In the genomic region with DNA sequence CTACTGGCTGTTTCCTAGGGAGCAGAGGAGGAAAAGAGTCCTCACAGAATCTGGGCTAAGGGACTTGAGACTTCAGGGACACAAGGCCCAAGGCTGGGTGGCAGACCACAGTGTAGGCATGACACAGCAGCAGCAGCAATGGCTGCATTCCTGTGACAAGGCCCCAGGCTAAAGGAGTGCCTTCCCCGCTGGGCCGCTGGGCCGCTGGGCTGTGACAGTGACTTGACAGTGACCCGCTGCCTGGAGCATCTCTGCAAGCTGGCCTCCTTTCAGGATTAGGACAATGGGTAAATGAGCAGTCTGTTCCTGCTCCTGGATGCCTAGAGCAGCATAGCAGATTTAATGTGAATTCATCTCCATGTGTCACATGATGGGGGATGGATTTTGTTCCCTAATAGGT, we compare ENCODE assay signal across 11 mouse cellular contexts. TPM values are rescaled to one million over a fixed set of nuclear protein-coding genes. Genes with fewer than 3 reads are reported as not detected.
DNase-seq lines count a peak whose midpoint lies in the region; ATAC-seq lines count a peak whose summit lies in the region.
"Had no signal": no experiment of that assay in that cellular context is flagged by ENCODE, and none has a peak within 500 bp of the region (broad histone marks: within the 10 kb centered on the region; RNA-seq: fewer than 3 reads in every experiment).

No protein-coding gene starts in this region.

- H3K4me3 ChIP-seq in megakaryocyte, embryonic 14.5 days (replicated peaks) = peak overlapping the region; percentile 72

- peak; percentile 52 for DNase-seq in cerebellum, adult 9-11 months
- no peak for DNase-seq in cerebellum, postnatal 4 days (ENCODE audit: low spot score in 2 of 2)
- DNase-seq in left cerebral cortex, adult 11 months (ENCODE audit: low spot score) = no peak
- DNase-seq in left cerebral cortex, postnatal 25 days (ENCODE audit: low spot score in 2 of 2) = no peak
- DNase-seq: kidney, adult 2 months; lung, postnatal 36 days; thymus, postnatal 36 days had no signal

- no peaks in the 10 kb centered on the region for H3K9me3 ChIP-seq in megakaryocyte, embryonic 14.5 days

- peaks cover 2% of the 10 kb centered on the region for H3K36me3 ChIP-seq in megakaryocyte, embryonic 14.5 days (replicated peaks; ENCODE audit: low read length)

- ATAC-seq in megakaryocyte, adult 5-6 weeks (ENCODE audit: poor library complexity, severe bottlenecking) = no peak
- 0 out of 2 replicates have a peak, but pooled peaks have one; percentile 9 for ATAC-seq in megakaryocyte progenitor cell, adult 5-6 weeks (replicated peaks; ENCODE audit: poor library complexity)
- ATAC-seq in monocyte, adult 5-6 weeks (replicated peaks; ENCODE audit: insufficient number of reproducible peaks, low FRiP score, low TSS enrichment, poor library complexity, severe bottlenecking) = no peak

- intact Hi-C loops in left cerebral cortex, postnatal 25 days (cut with DNase I) = no loop called here

- H3K4me1 ChIP-seq in megakaryocyte, embryonic 14.5 days = peaks cover 81% of the 10 kb centered on the region

- H3K27me3 ChIP-seq in megakaryocyte, embryonic 14.5 days (replicated peaks) = no peaks in the 10 kb centered on the region

RNA-seq across cellular contexts. Expression of a gene that starts 2.9 kb away (rescaled TPM):
- 3,942 and 9,172 TPM in 2 replicates for polyA plus RNA-seq in megakaryocyte, embryonic 14.5 days (2012; ENCODE audit: insufficient read depth, low replicate concordance)
- total RNA-seq in megakaryocyte, adult 5-6 weeks (2015) = 259 and 303 TPM in 2 replicates
- 375 and 378 TPM in 2 replicates for total RNA-seq in megakaryocyte, adult 5-6 weeks (2017)
- total RNA-seq in megakaryocyte progenitor cell, adult 5-6 weeks (2015) = 253 and 271 TPM in 2 replicates
- total RNA-seq in megakaryocyte progenitor cell, adult 5-6 weeks (2017) = 358 and 365 TPM in 2 replicates
- total RNA-seq in monocyte, adult 5-6 weeks (2017) = 250 to 253 TPM (median 251 TPM) in 3 replicates
- 100 to 1,000 TPM; 504 to 528 TPM for total RNA-seq in left cerebral cortex, postnatal 25 days (2021)

RNA-seq across cellular contexts. Expression of a gene that starts 4.5 kb away (rescaled TPM):
- polyA plus RNA-seq in megakaryocyte, embryonic 14.5 days (2012; ENCODE audit: insufficient read depth, low replicate concordance) = 147 and 260 TPM in 2 replicates
- 70.2 and 70.7 TPM in 2 replicates for total RNA-seq in megakaryocyte, adult 5-6 weeks (2015)
- total RNA-seq in megakaryocyte, adult 5-6 weeks (2017) = 58.4 and 69.2 TPM in 2 replicates
- 93.3 and 99.5 TPM in 2 replicates for total RNA-seq in megakaryocyte progenitor cell, adult 5-6 weeks (2015)
- total RNA-seq in megakaryocyte progenitor cell, adult 5-6 weeks (2017) = 74.3 and 89.9 TPM in 2 replicates
- total RNA-seq in monocyte, adult 5-6 weeks (2017) = 83.4 to 130 TPM (median 95.9 TPM) in 3 replicates
- total RNA-seq in left cerebral cortex, postnatal 25 days (2021) = 10 to 100 TPM; 71.3 to 74.8 TPM

RNA-seq across cellular contexts. Expression of a gene that starts 27.6 kb away (rescaled TPM):
- polyA plus RNA-seq in megakaryocyte, embryonic 14.5 days (2012; ENCODE audit: insufficient read depth, low replicate concordance) = 375 and 477 TPM in 2 replicates
- total RNA-seq in megakaryocyte, adult 5-6 weeks (2015) = 135 and 140 TPM in 2 replicates
- total RNA-seq in megakaryocyte, adult 5-6 weeks (2017) = 235 and 237 TPM in 2 replicates
- total RNA-seq in megakaryocyte progenitor cell, adult 5-6 weeks (2015) = 64.1 and 69.0 TPM in 2 replicates
- 112 and 121 TPM in 2 replicates for total RNA-seq in megakaryocyte progenitor cell, adult 5-6 weeks (2017)
- 356 to 478 TPM (median 365 TPM) in 3 replicates for total RNA-seq in monocyte, adult 5-6 weeks (2017)
- 1 to 10 TPM; 3.6 to 4.0 TPM for total RNA-seq in left cerebral cortex, postnatal 25 days (2021)

RNA-seq across cellular contexts. Expression of a gene that starts 47.8 kb away (rescaled TPM):
- polyA plus RNA-seq in megakaryocyte, embryonic 14.5 days (2012; ENCODE audit: insufficient read depth, low replicate concordance) = 47.4 and 62.2 TPM in 2 replicates
- 32.6 and 34.7 TPM in 2 replicates for total RNA-seq in megakaryocyte, adult 5-6 weeks (2015)
- total RNA-seq in megakaryocyte, adult 5-6 weeks (2017) = 33.6 and 37.4 TPM in 2 replicates
- total RNA-seq in megakaryocyte progenitor cell, adult 5-6 weeks (2015) = 15.4 and 15.8 TPM in 2 replicates
- total RNA-seq in megakaryocyte progenitor cell, adult 5-6 weeks (2017) = 17.0 and 17.5 TPM in 2 replicates
- total RNA-seq in monocyte, adult 5-6 weeks (2017) = 33.6 to 53.0 TPM (median 45.9 TPM) in 3 replicates
- 10 to 100 TPM; 10.9 to 12.3 TPM for total RNA-seq in left cerebral cortex, postnatal 25 days (2021)

RNA-seq across cellular contexts. Expression of a gene that starts 55.7 kb away (rescaled TPM):
- polyA plus RNA-seq in megakaryocyte, embryonic 14.5 days (2012; ENCODE audit: insufficient read depth, low replicate concordance) = 1,011 and 1,303 TPM in 2 replicates
- 174 and 175 TPM in 2 replicates for total RNA-seq in megakaryocyte, adult 5-6 weeks (2015)
- total RNA-seq in megakaryocyte, adult 5-6 weeks (2017) = 286 and 299 TPM in 2 replicates
- total RNA-seq in megakaryocyte progenitor cell, adult 5-6 weeks (2015) = 50.5 and 52.8 TPM in 2 replicates
- total RNA-seq in megakaryocyte progenitor cell, adult 5-6 weeks (2017) = 73.3 and 84.1 TPM in 2 replicates
- 210 to 295 TPM (median 228 TPM) in 3 replicates for total RNA-seq in monocyte, adult 5-6 weeks (2017)
- total RNA-seq in left cerebral cortex, postnatal 25 days (2021) = 1 to 10 TPM; 6.0 to 8.2 TPM

Comparison
In these comparisons a context has a peak if more than half of its experiments do, and no peak if none do; other contexts are left out.
1. RNA of a gene that starts 27.6 kb away (total RNA-seq): 356 to 478 TPM in monocyte, adult 5-6 weeks, 135 to 237 TPM in megakaryocyte, adult 5-6 weeks and 64.1 to 121 TPM in megakaryocyte progenitor cell, adult 5-6 weeks; 3.6 to 4.0 TPM in left cerebral cortex, postnatal 25 days; every median in the first group is over 10 times any median in the second.